Mouse (Mus musculus): ENCODE measurements at regions not wholly inside any gene's neighbourhood (a gene's known extent, or its start where the extent isn't known, plus 50 kb on each side); places are given as distances from the start of the nearest gene placed in this dataset.

DNA sequence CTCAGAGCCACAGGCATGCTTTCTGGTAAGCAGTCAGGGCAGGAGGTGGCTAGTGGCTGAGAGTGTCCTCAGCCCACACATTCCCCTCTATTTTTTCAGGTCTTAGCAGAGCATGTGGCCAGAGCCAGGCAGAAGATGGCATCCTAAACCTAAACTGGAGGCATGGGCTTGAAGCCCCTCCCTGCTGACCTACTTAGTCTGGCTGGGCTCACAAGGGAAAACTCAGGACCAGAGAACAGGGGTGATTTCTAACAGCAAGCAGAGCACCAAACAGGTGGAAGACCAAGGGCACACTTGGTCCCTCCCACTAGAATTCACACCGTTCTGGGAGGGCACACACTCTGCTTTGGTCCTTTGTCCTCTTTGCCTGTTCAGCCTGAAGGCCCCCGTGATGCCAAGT lies 246.6 kb upstream of the Trpc7 start:
- intact Hi-C loops (cut with DNase I), result no loop called here
- Histone ChIP-seq H3K4me3 (no peak overlapping the region), H3K27ac (no peak overlapping the region)
- no peak for DNase-seq
- no peak for TF ChIP-seq CTCF (IDR thresholded peaks at IDR 0.05)

DNA sequence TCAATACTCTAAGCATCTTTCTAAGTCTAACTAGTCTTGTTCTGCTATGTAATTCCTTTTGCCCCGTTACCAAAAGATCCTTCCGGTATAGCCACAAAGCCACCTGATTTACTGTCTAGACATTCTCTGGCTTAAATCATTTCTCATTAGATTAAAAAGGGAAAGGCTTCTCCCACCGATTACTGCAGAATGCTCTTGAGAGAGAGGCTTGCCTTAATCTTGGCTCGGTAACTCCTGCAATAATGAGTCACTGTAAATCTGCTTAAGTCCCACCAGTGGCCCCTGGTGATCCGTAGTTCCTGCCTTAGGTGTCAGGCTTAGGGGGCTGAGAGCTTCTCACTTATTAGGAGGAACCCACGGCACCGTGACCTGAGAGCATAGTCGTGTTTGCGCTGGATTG lies 220.1 kb upstream of the Trpc7 start:
- intact Hi-C loops (cut with DNase I), result no loop called here
- TF ChIP-seq CTCF (IDR thresholded peaks at IDR 0.05), result no peak
- H3K27ac ChIP-seq, result no peak overlapping the region
- DNase-seq, result no peak
- H3K4me3 ChIP-seq, result no peak overlapping the region

DNA sequence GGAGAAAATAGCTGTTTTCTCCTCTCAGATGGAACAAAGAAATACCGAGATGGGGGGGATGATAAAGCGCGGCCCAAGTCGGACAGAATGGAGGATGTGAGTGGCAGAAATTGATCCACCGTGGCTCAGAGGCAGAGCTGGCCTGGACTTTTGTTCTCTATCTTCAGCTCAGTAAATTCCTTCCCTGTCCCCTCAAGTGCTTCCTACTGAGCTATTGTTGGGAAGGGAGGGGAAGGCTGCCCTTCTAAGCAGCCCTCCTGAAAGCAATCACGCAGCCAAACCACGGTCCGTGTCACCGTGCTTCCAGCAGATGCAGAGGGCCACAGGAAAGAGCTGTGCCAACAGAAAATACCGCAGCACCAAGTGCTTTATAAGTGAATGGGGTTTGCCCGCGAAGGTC lies 212.2 kb upstream of the Trpc7 start:
- Histone ChIP-seq H3K27ac (no peak overlapping the region), H3K4me3 (no peak overlapping the region)
- intact Hi-C loops (cut with DNase I), result no loop called here
- no peak for DNase-seq
- no peak for TF ChIP-seq CTCF (IDR thresholded peaks at IDR 0.05)

DNA sequence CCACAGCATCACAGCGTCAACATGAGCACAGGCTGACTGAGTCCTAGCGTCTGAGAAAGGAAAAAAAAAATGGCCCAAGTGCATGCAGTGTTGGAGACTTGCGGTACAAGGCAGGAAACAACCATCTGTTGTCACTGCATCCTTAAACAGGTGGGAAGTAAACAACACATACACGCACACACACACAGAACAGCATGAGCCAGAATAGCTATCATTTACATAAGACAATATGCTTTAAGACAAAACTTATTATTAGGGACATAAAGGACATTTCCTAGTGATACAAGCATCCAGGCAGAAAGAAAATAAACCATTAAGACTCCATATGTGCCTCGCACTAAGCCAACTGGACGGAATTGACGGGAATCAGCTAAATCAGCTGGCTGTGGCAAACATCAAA lies 203.8 kb upstream of the Trpc7 start:
- no peak for DNase-seq
- intact Hi-C loops (cut with DNase I), result no loop called here
- TF ChIP-seq CTCF (IDR thresholded peaks at IDR 0.05), result no peak
- Histone ChIP-seq H3K4me3 (no peak overlapping the region), H3K27ac (no peak overlapping the region)

DNA sequence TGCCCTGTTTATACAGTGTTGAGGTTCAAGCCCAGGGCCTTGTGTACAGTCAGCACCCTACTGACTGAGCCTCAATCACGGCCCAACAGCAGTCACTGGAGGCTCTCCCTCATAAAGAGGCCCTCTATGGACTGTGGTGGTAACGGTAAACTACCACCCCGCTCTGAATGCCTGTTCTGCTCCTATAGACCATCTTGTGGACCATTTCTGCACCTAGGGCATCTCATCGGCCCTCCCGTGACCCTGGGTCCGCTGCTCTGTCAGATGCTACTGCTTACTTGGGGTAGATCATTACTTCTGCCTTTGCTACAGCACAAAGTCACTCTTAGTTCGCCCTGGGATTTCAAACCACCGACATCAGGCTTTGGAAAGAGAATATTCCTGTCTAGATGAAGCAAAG lies 196.1 kb upstream of the Trpc7 start:
- TF ChIP-seq CTCF (IDR thresholded peaks at IDR 0.05), result no peak
- no peak for DNase-seq
- H3K4me3 ChIP-seq, result no peak overlapping the region
- no peak overlapping the region for H3K27ac ChIP-seq
- intact Hi-C loops (cut with DNase I), result no loop called here

DNA sequence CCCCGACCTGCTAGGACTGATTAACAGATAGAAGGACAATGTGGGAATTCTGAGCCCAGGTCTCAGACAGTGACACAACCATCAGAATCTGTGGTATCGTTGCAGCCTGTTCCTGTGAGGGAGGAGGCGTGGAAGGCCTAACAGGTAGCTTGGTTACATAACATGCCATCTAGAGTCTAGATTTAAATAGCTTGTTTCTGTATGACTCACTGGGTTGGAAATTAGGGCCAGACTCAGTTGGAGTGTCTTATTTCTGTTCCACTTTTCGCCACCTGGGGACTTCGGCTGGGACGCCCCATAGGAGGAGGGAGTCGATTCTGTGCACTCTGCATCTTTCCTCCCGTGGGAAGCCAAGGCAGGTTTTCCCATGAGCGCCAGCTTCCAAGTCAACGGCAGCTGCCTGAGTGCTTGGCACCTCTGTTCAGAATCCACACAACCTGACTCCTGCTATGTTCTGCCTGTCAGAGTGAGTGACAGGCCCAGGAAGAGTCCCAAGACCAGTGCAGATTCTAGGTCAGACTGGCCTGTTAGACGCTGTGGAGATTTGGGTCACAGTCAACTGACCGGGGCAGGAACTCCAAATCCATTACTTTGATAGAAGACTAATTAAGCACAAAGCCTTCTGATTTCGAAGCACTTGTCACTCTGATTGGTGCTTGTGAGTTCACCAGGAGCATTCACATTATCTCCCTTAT lies 193.7 kb upstream of the Trpc7 start:
- intact Hi-C loops (cut with DNase I), result no loop called here
- TF ChIP-seq CTCF (IDR thresholded peaks at IDR 0.05), result no peak; the same call in 1 of the 2 replicates
- no peak overlapping the region for H3K4me3 ChIP-seq
- DNase-seq, result peak; percentile 32
- H3K27ac ChIP-seq, result no peak overlapping the region

DNA sequence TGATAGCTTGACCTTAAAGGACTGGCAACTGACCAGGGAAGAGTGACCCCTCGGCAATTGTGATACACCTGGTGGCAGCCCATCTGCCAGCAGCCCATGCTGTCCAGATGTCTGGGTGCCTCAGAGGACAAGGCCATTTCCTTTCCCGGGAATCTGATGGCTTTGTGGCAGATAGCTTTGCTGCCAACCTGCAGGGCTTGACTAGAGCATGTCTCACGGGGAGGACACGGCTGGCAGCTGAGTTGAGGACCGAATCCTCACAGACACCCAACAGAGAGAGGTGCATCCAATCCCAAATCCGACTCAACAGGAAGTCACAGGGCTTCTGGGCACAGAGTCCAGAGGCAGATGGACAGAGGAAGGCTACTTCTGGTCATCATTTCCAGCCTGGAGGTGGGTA lies 192.2 kb upstream of the Trpc7 start:
- no peak overlapping the region for H3K4me3 ChIP-seq
- DNase-seq, result no peak
- no peak for TF ChIP-seq CTCF (IDR thresholded peaks at IDR 0.05)
- intact Hi-C loops (cut with DNase I), result no loop called here
- no peak overlapping the region for H3K27ac ChIP-seq

DNA sequence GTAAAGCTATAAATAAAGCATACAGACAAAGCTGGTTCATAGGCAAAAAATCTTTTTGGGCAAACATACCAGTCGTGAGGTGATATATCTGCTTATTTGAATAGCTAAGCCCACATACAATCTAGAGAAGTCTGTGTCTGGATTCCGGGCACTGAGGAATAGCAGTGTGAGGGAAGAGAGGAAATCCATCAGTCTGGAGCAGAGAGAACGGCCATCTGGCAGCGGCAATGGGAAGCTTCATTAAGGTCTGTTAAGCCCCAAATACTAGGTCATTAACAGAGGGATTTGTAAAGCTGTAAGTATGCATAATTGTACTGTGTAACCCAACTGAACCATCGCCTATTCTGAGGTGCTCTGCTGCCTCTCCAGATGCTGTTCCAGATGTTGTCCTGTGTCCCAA lies 191.6 kb upstream of the Trpc7 start:
- no peak for TF ChIP-seq CTCF (IDR thresholded peaks at IDR 0.05)
- H3K27ac ChIP-seq, result no peak overlapping the region
- intact Hi-C loops (cut with DNase I), result no loop called here
- no peak overlapping the region for H3K4me3 ChIP-seq
- no peak for DNase-seq

DNA sequence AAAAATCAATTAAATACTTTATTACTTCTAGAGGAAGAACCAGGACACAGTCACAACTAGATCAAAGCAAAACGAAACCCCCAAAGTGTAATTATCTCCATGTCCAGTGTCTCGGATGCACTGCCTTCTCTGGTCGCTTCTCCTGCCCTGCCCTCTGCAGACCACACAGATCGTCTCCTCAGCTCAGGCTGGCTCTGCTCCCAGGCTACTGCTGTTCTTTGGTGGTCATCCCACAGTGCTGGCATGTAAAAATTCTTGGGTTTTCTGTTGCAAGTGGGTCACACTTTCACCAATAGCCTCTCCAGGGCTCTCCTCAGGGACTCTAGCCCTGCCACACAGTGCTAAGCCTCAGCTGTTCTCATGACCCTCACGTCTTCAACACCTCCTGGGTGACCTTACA lies 188.0 kb upstream of the Trpc7 start:
- Histone ChIP-seq H3K27ac (no peak overlapping the region), H3K4me3 (no peak overlapping the region)
- no peak for DNase-seq
- intact Hi-C loops (cut with DNase I), result no loop called here
- no peak for TF ChIP-seq CTCF (IDR thresholded peaks at IDR 0.05)

DNA sequence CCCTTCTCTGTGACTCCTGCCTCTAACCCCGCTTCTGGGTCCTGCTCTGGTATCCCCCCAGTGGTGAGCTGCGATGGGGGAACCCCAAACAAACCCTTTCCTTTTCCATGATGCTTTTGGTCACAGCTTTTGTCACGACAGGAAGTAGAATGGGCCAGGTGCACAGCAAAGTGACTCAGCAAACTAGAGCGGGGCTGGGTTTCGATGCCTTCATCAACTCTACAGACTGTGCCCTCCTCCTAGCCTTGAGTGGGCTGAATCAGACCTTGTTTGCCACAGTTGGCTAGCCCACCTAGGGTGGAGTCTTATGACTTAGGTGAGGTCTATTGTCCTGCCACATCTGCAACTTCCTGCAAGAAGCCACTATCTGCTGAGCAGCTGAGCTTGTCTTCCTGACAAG lies 174.7 kb upstream of the Trpc7 start:
- no peak overlapping the region for H3K4me3 ChIP-seq
- intact Hi-C loops (cut with DNase I), result no loop called here
- TF ChIP-seq CTCF (IDR thresholded peaks at IDR 0.05), result no peak
- H3K27ac ChIP-seq, result no peak overlapping the region
- DNase-seq, result no peak

DNA sequence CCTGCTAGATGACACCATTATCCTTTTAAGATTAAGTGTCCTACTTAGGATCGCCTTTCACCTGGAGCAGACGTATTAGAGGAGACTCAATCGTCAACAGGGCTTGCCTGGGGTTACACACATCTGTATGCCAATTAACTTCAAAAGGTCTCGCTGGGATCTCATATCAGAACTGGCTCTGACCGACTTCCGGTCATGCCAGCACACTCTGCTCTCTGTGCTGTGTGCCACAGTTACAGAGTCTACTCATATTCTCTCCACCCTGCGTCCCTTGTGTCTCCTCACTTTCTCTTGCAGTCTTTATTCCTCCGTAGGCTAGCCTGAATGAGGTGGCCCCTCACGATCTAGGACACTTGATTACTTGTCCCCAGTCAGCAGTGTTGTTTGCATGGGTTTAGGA lies 165.9 kb upstream of the Trpc7 start:
- no peak overlapping the region for H3K27ac ChIP-seq
- TF ChIP-seq CTCF (IDR thresholded peaks at IDR 0.05), result no peak
- intact Hi-C loops (cut with DNase I), result no loop called here

DNA sequence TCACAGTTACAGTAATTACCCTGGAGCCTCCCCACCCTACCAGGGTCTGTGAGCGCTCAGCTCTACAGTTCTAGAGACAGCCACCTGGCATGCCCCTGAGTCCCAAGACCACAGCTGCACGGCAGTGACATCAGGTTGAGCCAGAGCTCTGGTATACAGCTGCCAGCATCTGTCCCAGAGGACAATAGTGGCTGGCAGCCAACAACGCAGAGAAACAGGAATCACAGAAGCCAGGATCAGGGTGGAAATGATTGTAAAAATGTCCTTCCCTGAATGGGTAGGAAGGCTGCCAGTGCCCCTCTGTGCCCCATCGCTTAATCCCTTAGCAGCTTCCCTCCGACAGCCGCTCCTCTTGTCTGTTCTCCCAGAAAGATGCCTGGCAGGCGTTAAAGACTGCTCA lies 165.3 kb upstream of the Trpc7 start:
- Histone ChIP-seq H3K4me3 (no peak overlapping the region), H3K27ac (no peak overlapping the region)
- no peak for TF ChIP-seq CTCF (IDR thresholded peaks at IDR 0.05)
- intact Hi-C loops (cut with DNase I), result no loop called here
- no peak for DNase-seq

More for the DNA sequence above, 165.9 kb upstream of the Trpc7 start:
- H3K4me3 ChIP-seq, result peak overlapping the region; percentile 9; the same call in 1 of the 2 replicates
- DNase-seq, result no peak

DNA sequence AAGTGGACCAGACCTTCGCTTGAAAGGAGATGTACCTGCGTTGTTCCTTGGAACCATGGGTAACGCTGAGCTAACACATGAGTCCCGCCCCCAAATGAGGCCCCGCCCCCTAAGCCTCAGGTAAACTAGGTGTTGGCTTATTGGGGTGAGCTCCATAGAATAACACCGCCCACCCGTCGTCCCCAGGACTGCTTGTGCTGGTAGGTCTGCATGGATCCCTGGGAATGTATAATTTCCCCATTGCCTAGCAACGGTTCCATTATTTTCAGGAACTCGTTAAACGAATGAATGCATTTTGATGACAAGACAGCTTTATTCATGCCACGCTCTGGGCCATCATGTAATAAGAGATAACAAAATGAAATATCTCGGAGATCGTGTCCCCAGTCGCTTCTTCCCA lies 161.0 kb upstream of the Trpc7 start:
- TF ChIP-seq CTCF (IDR thresholded peaks at IDR 0.05), result no peak
- Histone ChIP-seq H3K4me3 (no peak overlapping the region), H3K27ac (no peak overlapping the region)
- intact Hi-C loops (cut with DNase I), result no loop called here
- no peak for DNase-seq

DNA sequence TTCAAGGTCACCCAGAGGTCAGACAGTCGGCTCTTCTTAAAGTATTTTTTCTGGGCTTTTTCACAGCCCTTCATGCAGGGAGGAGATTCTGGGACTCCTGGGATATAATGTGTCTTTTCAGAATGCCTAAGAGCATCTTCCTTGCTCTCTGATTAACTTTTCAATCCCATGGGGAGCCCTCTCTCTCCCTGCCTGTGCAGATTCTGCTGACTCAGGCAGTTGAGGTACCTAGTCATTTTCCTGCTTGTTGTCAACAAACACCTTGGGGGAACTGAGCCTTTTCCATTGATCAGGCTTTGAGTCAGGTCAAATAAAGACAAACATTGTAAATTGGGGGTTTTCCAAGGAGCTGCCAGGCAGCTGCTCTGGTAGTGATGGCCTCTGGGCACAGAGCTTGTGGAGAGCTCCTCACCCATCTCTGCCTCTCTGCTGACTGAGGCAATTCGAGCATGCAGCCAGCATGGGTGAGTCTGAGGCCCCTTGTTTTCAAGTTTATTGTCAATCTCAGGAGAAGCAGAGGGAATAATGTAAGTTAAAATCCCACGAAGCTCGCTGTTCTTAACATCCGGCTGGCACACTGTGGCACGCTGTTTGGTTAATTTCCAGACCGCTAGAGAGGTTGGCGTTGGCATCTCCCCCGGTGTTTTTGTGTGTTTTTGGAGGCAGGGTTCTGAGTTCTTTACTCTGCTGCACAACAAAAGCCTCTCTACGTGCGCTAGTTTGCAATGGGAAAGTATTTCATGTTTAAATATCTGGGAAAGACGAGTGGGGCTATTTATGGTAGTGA lies 159.8 kb upstream of the Trpc7 start:
- no peak for TF ChIP-seq CTCF (IDR thresholded peaks at IDR 0.05)
- intact Hi-C loops (cut with DNase I), result no loop called here
- Histone ChIP-seq H3K4me3 (no peak overlapping the region), H3K27ac (no peak overlapping the region)
- DNase-seq, result no peak
